Mouse (Mus musculus): Measurements from ENCODE around the gene Hcn3.

Hcn3 gene

GRCm38 (mm10) chr3:89100811-89101210, 59.2 kb downstream of the Hcn3 start, which contains the start of gene Gm43738:
Gm43738 (minus strand) TSS chr3:89101099.
- DNase-seq (ENCODE audit: low spot score in 2 of 2) = no peak

Data from right cerebral cortex, postnatal 36 days (tissue).